Mouse (Mus musculus) urinary bladder, postnatal 10 days (tissue): ENCODE data around the gene Rpl38.

Source experiments
- DNase-seq: peaks from one replicate; pipeline ENCODE4 v3.0.0; 2022; ENCODE audit warnings: low spot score

Rpl38 gene

DNA sequence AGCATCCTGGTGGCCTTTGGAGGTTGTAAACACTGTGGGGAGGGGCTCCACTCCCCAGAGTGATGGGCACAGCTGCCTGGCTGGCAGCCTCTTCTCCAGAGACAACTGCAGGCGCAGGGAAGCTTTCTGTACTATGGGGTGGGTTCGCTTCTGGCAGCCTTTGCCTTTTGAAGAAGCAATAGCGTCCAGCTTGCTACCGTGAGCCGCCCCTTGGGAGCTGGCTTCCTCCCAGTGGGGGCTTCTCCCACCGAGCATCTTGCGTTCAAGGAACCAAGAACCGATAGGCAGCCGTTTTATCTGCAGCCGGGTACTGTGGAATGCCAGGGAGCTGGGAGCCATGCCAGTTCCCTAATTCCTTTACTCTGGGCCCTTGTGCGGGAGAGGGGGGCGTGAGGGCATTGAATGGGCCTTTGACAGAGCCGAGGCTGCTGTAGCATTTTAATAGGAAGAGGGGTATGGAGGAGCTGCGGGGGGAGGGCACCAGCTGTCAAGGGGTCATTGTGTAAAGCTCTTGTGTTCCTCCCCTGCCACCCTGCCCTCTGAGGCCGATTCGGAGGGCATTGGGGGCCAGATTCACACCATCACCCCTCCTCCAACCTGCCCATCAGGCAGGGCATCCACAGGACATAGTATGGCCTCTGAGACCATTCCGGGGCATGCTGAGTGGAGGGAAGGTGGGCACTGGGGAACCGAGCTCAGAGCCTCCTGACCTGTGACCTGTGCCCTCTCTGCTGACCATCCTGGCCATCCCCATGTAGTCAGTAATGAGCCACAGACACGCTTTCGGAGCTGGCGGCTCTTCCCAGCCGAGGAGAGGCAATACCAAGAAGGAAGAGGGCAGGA, 36.0 kb downstream of the Rpl38 start:
- no peak for DNase-seq

DNA sequence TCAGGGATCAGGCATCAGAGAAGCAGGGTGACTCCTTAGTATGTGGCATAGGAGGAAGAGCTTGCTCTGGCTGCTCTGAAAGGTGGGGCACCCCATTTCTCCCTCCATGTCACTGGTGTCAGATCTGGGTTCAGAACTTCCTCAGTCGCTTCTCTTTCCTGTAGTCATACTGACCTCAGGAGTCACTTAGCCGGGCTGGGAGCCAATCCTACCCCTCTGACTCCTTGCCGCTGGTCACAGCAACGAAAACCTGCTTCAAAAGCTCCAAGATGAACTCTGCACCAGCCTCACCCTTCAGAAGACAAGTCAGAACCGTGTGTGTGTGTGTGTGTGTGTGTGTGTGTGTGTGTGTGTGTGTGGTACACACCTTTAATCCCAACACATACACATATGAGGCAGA, 38.0 kb downstream of the Rpl38 start:
- DNase-seq, result no peak

DNA sequence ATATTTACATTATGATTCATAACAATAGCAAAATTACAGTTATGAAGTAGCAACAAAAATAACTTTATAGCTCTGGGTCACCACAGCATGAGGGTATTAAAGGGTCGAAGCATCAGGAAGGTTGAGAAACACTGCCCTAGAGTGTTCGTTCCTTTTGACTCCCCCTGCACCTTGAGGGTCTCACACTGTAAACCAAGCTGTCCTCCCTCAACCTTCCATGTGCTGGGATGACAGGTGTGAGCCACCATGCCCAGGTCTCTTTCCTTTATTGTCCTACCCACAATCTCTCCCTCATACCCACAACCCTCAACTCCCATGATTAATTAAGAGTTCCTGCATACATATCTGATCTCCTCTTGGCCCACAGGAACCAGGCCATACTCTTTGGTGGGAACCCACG, 43.1 kb downstream of the Rpl38 start:
- no peak for DNase-seq

DNA sequence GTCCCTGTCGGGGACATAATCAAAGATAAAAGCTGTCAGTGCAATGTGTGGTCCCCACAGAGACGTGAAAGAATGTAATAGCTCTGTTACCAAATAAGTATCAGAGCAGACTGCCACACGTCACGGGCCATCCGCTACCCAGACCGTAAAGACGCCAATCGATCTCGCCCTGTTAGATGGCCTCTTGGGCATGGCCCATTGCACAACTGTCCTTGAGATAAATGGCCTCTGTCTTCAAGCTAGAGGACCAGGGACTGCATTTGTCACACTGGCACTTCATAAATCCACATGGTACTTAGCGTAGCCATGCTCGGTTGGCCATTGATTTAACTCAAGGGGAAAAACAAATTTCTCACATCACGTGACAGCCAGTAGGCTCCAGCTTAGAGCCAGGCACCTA, 43.5 kb downstream of the Rpl38 start:
- no peak for DNase-seq

DNA sequence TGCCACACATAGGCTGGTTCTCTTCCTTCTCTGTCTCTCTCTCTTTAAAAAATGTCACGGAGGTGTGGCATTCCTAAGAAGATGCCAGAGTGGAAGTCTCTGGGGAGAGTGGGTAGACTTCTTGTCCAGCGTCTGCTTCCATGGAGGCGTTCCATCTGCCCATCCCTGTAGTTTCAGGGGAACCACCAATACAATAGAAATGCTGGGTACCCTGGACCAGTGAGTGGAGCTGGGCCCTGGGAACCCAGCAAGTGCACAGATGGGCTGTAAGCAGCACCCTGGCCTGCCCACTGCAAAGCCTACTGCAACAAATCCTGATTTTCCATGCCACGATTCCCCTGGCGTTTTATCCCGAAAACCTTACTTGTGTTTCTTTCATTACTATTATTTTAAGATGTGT, 46.2 kb downstream of the Rpl38 start:
- DNase-seq, result no peak

DNA sequence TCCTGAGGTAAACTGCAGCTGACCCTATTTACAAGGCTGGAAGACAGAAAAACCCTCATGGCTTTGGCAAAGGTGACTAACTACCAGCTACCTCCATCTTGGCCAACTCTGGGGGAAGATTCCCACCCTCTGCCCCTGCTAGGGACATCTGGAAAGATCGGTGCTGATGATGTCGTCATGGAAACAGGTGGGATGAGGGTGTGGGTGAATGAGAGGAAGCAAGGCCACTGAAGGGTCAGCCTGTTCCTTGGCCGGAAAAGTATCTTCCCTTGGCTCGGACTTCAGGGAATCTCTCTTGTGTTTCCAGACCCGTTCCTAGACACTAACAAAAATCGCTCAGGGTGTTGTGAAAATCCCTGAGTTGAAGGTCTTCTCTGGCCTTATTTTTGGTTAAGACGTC, 47.2 kb downstream of the Rpl38 start:
- no peak for DNase-seq

DNA sequence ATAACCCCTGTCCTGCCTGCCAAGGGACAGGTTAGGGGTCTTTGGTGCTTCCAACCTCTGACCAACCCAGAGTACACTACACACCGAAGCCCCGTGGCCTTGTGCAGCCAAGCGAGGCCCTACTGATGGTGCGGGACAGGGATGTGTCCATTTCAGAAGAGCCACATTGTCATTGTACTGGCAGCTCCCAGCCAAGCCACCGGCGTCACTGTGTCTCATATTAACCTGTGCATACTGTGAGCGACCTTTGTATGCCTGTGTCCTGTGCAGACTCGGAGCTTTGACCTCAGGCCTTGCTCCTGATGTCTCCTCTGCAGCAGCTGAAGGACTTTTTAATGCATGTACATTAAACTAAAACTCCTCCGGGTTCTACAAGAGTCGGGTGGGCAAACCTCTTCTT, 52.2 kb downstream of the Rpl38 start:
- DNase-seq, result no peak
